Mouse (Mus musculus) E14TG2a.4 (cell line): ENCODE data around the gene Angptl8.

Experiments used
- CTCF ChIP-seq: conservative IDR thresholded peaks from 2 replicates; pipeline ENCODE4 v1.5.1; 2014; ENCODE audit warnings: low read length
- NANOG ChIP-seq: IDR thresholded peaks from 2 replicates; pipeline ENCODE4 v1.6.1; 2014; ENCODE audit warnings: borderline replicate concordance, low read length, mixed read lengths

DNA sequence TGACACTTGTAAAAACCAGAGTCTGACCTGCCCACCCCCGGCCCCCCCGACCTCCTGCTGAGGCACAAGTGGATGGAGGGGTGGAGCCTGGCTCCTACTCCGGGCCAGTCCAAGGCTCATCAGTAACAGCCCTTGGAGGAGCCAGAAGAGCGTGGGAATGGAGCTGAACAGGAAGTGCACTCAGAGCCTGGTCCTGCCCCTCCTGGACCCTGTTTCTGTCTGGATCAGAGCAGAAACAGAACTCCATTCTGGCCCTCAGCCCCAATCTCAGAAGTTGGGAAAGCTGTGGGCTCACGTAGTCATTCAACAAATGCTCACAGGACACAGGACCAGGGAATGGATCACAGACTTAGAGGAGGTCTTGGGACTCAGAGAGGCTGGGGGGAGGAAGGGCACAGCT lies 7.1 kb downstream of the Angptl8 start:
- TF ChIP-seq CTCF (no peak), NANOG (no peak)
